Mouse (Mus musculus) mouse embryonic stem cell (cell line): Measurements from ENCODE around the gene Cplane1.

Experiments used
- in situ Hi-C, 2 experiments: fragments of 300-500 bp; cut with MboI; formaldehyde crosslinking; loops; 1 replicate in 1 of 2; 3 replicates in 1 of 2; pipeline ENCODE4 v1.14.3; 2019 to 2020; ENCODE audit warnings: low sequenced_read_pairs in 2 of 2, low pct_unique_long_range_greater_than_20kb in 1 of 2, mixed read lengths in 1 of 2; ENCODE audit not compliant: unreplicated experiment in 1 of 2

Gene Cplane1

GRCm38 (mm10) chr15:8279929-8280610 lies 111.2 kb downstream of the Cplane1 start:
- in situ Hi-C loops, result loop anchor here in 1 of 2 experiments (25.0 kb wide), 1 partner anchor 307 kb away; no protein-coding TSS in a partner anchor

- in situ Hi-C loops, result loop anchor here in 1 of 2 experiments (25.0 kb wide), 1 partner anchor 306 kb away; no protein-coding TSS in a partner anchor
Observed at GRCm38 (mm10) chr15:8281701-8282100, 112.8 kb downstream of the Cplane1 start.

- in situ Hi-C loops, result loop anchor here in 1 of 2 experiments (25.0 kb wide), 1 partner anchor 305 kb away; no protein-coding TSS in a partner anchor
Observed at GRCm38 (mm10) chr15:8282155-8282554, 113.2 kb downstream of the Cplane1 start.

- in situ Hi-C loops, result loop anchor here in 1 of 2 experiments (25.0 kb wide), 1 partner anchor 296 kb away; no protein-coding TSS in a partner anchor
Observed at GRCm38 (mm10) chr15:8291251-8291650, 122.3 kb downstream of the Cplane1 start.

GRCm38 (mm10) chr15:8294150-8294549 lies 125.2 kb downstream of the Cplane1 start:
- in situ Hi-C loops, result loop anchor here in 1 of 2 experiments (25.0 kb wide), 1 partner anchor 293 kb away; no protein-coding TSS in a partner anchor

- in situ Hi-C loops, result no loop called here
Observed at GRCm38 (mm10) chr15:8302944-8303343, 134.0 kb downstream of the Cplane1 start.

- in situ Hi-C loops, result no loop called here
Observed at GRCm38 (mm10) chr15:8305474-8305873, 136.6 kb downstream of the Cplane1 start.

GRCm38 (mm10) chr15:8317381-8317780 lies 148.5 kb downstream of the Cplane1 start:
- in situ Hi-C loops, result no loop called here

- in situ Hi-C loops, result no loop called here
Observed at GRCm38 (mm10) chr15:8319191-8319590, 150.3 kb downstream of the Cplane1 start.
